Mouse (Mus musculus): ENCODE measurements around the gene Map3k5.

Gene Map3k5

DNA sequence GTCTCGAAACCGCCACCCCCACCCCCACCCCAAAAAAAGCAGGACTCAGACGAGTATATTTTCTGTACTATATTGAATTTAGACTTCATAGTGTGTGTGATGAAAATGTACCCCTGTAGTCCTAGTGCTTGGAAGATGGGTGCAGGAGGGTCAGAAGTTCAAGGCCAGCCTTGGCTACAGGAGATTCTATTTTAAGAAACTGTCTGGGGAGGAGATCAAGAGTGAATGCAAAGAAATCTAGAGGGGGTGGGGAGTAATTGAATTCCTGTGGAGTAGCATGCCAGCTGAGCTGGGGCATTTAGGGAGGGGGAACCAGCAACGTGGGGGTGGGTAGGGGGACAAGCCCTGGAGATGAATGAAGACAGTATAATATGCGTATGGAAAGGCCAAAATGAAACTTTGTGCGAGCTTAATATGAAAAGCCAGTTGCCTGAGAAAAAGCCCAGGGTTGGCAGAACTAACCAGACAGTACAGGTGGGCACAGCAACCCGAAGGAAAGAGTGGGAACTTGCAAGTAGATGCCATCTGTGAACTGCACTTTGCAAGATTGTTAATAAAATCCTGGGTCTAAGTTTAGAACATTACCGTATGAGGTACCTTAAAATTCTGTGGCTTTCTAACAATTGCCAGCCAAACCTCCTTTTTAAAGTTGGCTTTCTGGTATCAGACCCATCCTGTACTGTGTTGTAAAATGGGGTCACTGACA, 222.9 kb downstream of the Map3k5 start:
- DNase-seq (ENCODE audit: low spot score in 2 of 2) = no peak

GRCm38 (mm10) chr10:20158756-20159155, 224.5 kb downstream of the Map3k5 start:
- DNase-seq (ENCODE audit: low spot score in 2 of 2) = no peak

DNA sequence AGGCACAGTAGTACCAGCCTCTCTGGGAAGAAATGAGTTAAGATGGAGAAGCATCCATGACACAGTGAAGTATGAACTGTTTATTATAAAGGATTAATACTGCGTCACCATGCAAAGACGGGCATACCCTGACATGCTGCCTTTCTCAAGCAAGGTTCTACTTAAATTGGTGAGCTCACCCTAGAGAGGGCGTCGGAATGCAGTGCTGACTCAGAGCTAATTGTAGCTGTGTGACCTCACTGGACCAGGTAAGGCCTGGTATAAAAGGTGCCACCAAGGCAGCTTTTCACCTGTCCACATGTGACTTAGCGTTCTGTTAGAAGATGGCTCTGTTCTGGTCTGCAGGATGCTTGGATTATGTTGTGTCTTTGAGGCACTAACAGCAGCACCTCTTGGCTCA, 225.0 kb downstream of the Map3k5 start:
- DNase-seq (ENCODE audit: low spot score in 2 of 2) = no peak

GRCm38 (mm10) chr10:20160914-20161313, 226.6 kb downstream of the Map3k5 start:
- no peak for DNase-seq (ENCODE audit: low spot score in 2 of 2)

DNA sequence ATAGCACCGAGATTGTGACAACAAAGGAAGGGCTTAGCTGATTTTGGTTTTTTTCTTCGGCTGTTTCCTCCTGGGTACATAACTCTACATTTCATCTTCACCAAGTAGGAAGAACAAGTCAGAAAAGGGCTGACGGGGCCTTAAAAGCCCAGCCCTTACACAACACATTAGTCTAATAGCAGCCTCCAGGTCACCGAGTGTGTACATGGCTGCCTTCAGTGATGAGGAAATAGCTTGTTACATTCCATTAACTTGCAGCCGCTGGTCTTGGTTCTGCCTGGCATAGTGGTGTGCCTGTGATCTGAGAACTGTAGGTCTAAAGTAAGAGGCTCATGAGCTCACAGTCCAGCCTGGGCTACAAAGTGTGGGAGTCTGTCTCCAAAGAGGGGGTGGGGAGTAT, 230.5 kb downstream of the Map3k5 start:
- DNase-seq (ENCODE audit: low spot score in 2 of 2) = no peak

DNA sequence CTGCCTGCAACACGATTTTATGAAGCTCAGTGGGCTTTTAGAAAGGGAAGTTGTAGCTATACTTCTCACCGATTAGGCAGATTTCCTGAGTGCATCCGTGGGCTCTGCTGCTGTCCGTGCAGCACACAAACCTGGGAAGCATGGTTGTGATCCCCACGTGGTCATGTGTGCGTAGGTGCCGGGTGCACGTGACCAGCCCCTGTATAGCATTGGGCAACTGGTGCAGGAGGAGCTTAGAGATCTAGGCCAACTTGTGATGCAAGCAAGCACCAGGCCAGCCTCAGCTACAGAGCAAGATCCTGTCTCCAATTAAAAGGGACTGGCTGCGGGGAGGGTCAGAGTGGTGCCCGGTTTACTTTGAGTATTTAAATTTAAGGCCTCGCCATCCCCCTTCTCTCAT, 232.5 kb downstream of the Map3k5 start:
- no peak for DNase-seq (ENCODE audit: low spot score in 2 of 2)

DNA sequence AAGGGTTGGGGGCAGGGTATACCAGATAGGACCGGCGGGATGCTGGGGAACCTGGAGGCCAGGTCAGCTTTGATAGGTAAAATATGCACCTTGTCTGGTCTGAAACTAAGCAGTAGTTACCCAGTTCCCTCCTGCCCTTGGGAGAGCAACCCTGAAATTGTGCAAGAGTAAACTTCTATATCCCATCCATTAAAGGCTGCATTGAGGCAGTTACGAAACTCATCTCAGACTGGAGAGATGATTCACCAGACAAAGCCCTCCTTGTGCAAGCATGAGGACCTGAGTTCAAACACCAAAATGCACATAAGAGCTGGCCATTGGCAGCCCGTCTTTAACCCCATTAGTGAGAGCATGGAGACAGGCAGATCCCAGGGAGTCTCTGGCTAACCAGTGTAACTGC, 233.2 kb downstream of the Map3k5 start:
- no peak for DNase-seq (ENCODE audit: low spot score in 2 of 2)

- DNase-seq (ENCODE audit: low spot score in 2 of 2) = no peak
These were observed 235.0 kb downstream of the Map3k5 start for GRCm38 (mm10) chr10:20169182-20169674.

DNA sequence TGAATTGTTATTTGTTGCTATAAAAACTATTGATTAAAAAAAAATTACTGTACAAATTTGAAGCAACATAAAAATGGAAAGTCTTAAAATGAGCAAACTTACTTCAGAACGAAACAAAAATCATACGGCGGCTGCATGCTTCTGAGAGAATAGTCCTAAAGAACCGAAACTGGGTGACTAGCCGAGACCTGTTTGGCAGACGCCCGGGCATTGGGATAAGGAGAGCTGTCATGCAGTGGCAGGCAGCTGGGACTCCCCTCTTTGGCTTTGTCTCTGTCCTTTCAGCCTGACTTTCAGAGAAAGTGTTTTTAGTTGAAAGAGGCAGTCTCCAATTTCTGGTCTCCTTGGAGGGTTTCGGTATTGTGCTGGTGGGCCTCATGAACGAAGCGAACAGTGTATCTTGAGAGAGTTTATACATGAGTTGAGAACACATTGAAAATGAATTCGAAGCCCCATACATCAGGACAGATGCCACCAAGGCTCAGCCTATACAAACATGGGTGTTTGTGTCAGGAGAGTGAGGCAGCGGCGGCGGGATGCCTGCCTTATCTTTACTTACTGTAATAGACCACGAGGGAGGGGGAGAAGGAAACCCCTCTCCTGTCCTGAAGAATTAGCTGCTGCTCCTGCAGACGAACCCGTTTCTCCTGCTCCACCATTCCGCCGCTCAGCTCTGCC, 235.8 kb downstream of the Map3k5 start:
- no peak for DNase-seq (ENCODE audit: low spot score in 2 of 2)

DNA sequence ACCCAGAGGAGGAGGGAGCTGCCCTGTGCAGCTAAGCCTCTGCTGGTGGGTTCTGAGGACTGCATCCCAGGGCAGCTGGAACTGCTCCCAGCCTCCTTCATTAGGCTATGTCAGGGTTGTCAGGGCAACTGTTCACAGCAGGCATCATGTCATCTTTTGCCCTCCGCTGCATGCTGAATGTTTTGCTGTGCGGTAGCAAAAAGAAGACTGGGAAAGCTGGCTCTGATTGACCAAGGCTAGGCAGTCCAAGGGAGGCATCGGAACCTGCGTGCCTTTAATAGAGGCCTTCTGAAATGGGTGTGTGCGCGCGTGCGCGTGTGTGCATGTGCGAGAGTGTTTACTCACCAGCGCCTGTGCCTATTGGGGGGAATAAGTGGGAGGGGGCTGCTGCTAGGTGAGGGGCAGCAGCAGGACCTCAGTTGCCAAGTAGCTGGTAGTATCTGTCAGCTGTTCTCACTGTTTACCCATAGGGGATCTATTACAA, 236.4 kb downstream of the Map3k5 start:
- DNase-seq (ENCODE audit: low spot score in 2 of 2) = no peak

DNA sequence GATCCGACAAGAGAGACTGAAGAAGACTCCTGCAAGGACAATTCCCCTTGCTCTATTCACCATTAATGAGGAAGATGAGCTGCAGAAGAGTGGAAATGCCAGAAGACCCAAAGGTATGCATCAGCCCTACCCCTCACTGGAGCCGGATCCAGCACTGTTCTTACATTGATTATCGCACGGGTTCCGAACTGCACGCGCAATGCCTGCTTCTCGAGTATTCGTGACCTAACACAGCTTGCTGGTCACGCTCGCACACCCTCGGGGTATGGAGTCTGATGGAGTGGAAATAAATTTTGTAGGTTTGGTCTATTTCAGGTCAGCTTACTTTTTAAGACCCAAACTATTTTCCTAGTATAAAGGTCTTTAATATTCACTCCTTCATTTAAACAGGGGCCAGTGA, 236.9 kb downstream of the Map3k5 start:
- no peak for DNase-seq (ENCODE audit: low spot score in 2 of 2)

DNA sequence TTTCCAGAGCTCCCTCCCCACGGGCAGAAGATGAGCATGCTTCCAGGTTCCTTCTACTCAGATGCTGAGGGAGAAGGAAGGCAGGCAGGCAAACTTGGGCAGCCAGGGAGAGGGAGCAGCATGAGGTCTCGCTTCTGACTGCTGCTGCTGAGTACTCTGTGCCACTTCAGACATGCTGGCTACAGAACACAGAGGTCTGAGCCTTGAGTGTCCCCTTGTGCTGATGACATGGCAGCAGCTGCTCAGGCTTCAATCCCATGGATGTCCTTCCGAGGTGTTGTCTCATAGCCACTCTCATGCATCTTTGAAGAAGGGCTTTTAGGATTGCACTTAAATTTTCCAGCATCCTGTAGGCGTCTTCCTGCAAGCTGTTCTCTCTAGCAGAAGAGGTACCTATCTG, 237.5 kb downstream of the Map3k5 start:
- DNase-seq (ENCODE audit: low spot score in 2 of 2) = no peak

DNA sequence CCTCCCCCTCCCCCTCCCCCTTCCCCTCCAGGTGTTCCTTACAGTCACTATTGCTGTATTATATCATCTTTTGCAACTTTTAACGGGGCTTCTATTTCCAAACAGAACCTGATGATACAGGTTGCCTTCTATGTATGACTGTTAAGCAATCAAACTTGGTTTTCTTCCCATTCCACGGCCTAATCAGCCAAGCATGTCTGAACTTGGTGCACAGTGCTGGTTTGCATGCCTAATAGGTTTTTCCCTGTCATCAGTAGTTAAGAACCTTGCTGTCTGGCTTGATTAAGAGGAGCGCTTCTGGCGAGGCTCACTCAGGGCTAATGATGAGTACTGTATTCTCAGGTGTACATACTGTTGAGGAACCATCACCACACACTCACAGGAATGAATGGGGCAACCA, 239.5 kb downstream of the Map3k5 start:
- no peak for DNase-seq (ENCODE audit: low spot score in 2 of 2)

DNA sequence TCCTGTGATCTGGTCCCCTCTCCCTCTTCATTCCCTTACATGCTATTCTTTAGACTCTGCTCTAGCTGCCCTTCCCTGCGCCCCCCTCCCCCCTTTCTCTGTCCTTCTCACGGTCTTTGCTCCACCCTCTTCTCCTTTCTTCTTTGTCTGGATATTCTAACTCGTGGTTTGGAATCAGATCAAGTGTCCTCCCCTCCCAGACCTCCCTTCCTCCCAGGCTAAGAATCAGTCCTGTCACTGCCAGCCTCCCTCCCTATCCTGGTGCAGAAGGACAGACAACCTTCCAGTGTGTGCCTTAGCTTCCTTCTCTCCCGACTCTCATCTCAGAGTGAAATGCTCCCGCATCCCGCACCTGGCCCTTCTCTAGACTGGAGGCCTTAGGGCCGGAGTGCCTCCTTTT, 241.8 kb downstream of the Map3k5 start:
- DNase-seq (ENCODE audit: low spot score in 2 of 2) = no peak

DNA sequence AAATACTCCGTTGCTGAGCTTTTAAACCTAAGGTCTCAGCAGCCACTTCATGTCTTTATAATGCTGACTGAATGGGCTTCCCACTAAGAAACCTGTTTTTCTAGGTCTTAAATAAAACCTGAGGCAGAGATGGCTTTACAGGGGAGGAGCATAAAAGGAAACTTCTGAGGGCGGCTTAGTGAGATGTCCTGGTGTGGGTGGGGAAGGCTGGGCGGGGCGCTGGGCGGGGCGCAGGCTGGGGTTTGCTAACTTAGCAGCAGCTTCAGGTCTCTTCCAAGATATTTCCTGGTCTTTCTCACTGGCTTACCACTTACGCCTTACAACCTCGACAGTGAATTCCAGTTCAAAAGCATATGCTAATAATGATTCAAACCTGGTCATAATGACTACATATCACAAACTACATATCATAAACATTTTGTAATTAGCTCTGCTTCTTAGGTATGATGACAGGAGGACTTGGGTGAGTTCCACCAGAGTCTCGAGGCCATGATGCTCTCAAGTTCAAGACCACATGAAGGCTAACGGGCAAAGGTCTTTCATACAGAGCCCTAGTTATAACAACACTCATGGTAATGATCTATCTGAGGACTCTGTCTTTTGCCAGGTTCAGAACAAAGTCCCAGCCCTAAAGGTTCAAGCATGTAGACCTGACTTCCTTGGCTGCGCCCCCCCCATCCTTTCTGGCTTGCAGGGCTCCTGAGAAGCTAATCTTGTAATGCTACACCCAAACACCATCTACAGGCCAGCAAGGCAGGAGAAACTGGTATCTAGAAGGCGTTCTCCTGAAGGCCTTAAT, 244.7 kb downstream of the Map3k5 start:
- no peak for DNase-seq (ENCODE audit: low spot score in 2 of 2)

- no peak for DNase-seq (ENCODE audit: low spot score in 2 of 2)
These were observed 246.9 kb downstream of the Map3k5 start for GRCm38 (mm10) chr10:20181198-20181597.

GRCm38 (mm10) chr10:20181680-20182399, 247.6 kb downstream of the Map3k5 start:
- no peak for DNase-seq (ENCODE audit: low spot score in 2 of 2)

DNA sequence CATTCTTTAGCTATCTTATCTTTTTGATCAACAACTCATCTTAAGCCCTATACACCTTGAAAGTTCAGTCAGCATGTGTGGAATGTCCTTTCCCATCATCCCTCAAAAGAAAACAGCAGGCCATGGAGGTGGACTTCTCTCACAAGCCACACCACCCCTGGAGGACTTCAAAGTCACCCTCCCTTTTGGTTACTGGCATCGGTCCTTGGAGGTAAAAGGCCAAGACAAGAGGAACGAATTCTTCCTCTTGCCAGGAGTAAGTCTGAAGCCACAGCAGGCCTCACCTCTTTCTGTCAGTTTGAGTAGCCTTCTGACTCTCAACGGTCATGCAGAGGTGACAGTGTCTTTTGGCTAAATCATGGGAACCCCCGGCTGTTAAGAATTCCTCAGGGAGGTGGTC, 250.1 kb downstream of the Map3k5 start:
- DNase-seq (ENCODE audit: low spot score in 2 of 2) = no peak

GRCm38 (mm10) chr10:20185264-20185663, 251.0 kb downstream of the Map3k5 start:
- no peak for DNase-seq (ENCODE audit: low spot score in 2 of 2)

DNA sequence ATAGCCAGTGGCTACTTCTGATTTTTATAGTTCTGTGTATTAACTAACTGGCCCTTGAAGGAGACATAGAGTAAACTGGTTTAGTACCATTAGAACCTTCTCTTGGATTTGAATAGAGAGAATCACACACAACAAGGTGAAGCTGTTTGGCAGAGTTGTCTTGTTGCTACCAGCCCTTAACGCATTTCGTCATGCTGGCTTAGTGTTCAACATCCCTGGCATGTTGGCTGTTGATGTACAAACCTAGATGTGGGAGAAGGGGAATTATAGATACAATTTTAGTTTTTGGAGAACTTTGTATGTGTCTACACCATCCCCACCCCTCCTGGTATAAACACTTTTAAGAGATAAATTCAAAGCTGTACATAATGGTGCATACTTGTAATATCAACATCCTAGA, 251.5 kb downstream of the Map3k5 start:
- DNase-seq (ENCODE audit: low spot score in 2 of 2) = no peak

DNA sequence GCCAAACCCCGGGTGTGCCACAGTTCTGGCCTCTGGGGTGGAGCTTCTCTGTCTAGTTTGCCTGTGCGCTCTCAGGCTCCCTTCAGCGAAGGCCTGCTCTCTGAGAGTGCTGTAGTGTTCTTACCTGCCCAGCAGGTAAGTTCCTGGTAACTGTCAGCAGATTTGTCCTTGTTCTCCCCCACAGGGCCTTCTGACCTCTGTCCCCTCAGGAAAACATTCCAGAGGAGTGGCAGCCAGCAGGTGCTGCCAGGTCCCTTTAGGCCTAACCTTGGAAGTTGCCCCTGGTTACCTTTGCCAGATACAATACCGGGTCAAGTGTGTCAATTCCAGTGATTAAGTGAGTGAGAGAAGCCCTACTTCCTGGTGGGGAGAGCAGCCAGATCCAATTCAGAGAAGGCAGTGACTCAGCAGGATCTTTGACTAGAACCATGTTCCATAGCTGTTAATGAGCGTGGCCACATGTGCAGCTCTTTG, 252.6 kb downstream of the Map3k5 start:
- DNase-seq (ENCODE audit: low spot score in 2 of 2) = no peak

Measured in spleen, postnatal 14 days (tissue).